Mouse (Mus musculus) cerebellum, postnatal 10 days (tissue): ENCODE results near the gene Apobec1.
"Not testable (repeated sequence)": the region's sequence is repeated elsewhere in the genome, so short reads cannot be mapped to it uniquely, and the experiment has no call there.

Experiments used
- DNase-seq, 2 experiments: peaks; one replicate each; pipeline ENCODE4 v3.0.0; 2021; ENCODE audit warnings: mixed read lengths in 2 of 2

Apobec1 gene

DNA sequence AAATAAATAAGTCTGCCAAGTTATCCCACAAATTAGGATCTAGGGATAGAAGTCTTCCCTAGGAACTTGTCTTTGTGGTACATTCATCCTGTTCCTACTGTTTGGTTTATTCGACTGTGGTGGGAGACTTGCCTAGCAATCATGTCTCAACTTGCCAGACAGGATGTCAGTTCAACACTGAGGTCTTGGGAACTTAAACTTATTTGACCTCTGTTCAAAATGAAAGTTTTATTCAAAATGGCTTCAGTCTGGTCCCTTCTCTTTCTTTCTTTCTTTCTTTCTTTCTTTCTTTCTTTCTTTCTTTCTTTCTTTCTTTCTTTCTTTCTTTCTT, 713 bp upstream of the Apobec1 start:
- DNase-seq: no peak

- no peak for DNase-seq
These were observed 629 bp downstream of the Apobec1 start for GRCm38 (mm10) chr6:122601615-122602014.

DNA sequence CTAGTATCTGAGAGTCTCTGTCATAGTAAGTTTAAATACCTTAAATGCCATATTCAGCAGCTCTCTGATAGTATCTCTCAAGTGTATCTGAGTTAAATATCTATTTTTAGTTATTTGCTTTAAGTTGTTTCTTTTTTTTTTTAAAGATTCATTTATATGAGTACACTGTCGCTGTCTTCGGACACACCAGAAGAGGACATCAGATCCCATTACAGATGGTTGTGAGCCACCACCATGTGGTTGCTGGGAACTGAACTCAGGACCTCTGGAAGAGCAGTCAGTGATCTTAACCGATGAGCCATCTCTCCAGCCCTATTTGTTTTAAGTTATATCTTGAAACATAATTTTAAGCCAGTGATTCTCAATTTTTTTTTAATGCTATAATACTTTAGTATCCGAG, 1.2 kb downstream of the Apobec1 start:
- no peak for DNase-seq

DNA sequence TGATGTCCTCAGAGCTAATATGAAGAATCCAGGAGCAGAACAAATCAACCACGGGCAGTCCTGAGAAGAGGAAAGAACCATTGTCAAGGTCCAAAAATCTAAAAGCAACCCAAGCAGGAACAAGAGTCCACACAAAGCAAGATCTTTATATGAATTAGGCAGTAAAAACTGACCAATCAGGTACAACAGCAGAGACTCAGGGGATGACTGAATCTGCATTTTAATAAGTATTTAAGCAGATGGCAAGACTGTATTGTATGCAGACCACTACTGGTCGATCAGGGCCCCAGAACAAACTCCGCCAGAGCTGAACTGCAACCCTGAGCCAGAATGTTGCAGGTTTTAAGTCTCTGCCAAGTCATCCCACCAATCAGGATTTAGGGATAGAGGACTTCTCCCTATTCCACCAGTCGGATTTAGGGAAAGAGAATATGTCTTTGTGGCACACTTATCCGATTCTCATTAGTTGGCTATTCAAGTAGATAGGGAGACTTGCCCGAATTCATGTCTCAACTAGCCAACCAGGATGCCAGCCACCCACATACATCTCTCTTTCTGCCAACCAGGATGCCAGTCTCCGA, 2.1 kb downstream of the Apobec1 start:
- DNase-seq: no peak

DNA sequence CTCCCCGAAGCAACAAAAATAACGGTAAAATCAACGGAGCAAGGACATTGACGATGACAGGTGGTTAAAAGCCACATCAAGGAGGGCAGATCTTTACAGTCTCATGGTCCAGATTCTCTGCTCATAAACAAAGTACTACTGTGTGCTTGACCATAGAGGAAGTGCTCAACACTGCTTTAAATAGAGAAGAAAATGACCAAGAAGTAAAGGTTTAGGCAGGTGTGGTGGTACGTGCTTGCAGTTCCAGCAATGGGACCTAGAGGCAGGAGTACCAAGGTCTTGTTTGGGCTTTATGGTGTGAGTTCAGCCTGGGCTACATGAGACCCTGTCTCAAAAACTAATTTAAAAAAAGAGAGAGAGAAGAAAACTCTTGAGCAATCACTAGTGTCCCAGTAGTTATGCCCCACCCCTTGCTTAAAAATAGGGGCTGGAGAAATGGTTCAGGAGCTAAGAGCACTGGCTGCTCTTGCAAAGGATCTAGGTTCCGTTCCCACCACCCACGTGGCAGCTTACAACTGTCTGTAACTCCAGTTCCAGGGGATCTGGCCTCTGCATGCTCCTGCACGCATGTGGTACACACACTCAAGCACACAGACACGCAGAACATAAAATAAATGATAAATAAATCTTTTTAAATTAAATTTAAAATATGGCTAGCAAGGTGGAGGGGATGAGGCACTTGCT, 3.0 kb downstream of the Apobec1 start:
- DNase-seq: no peak

- no peak for DNase-seq
These were observed 3.8 kb downstream of the Apobec1 start for GRCm38 (mm10) chr6:122598436-122598835.

GRCm38 (mm10) chr6:122598014-122598413, 4.2 kb downstream of the Apobec1 start:
- DNase-seq: no peak

DNA sequence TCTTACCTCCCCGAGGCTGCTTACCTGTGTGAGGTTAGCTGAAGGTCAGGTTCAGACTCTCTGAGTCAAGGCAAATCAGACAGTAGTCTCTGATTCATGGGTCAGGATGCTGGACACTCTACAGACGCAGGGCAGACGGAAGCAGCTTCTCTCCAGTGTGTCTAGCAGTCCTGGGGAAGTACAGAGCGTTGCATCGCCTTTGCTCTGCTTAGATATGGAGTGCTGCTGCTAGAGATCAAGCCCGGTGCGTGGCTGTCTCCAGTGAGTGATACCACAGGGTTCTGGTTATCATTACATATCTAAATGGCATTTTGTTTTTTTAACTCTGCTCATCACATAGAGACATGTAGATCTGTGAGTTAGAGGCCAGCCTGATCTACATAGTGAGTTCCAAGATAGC, 5.6 kb downstream of the Apobec1 start:
- DNase-seq: no peak

- peak; percentile 53 to 57 for DNase-seq
These were observed 6.6 kb downstream of the Apobec1 start for GRCm38 (mm10) chr6:122595637-122596036.

- no peak for DNase-seq
These were observed 9.3 kb downstream of the Apobec1 start for GRCm38 (mm10) chr6:122592905-122593304.

DNA sequence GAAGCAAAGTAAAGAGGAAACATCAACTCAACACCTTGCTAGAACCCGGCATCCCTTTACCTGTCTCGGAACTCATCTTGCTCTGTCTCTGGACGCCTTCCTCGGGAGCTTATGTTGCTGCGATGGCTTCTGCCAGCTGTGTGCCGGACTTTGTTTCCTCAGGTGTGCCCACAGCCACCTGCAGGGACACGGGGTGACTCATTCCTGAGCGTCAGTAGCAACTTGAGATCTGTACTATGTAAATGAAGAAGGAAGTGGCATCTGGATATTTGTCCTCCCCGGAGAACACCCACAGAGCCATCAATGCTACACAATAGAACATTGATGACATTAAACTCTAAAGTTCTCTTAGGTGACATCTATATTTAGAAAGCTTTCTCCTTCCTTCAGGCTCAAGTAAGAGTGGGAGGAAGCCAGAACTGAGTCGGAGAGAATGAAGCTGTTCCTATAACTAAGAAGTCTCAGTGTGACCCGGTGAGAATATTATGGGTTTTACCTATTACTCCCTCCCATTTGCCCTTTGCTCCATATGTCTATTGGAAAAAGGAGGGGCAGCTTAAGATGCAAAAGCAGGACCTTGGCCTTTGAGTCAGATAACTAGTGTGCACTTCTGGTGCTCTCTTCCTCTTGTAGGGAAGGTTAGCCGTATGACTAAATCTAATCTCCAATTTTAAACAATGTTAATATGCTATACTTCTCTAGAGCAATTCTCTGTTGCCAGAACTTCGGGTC, 11.1 kb downstream of the Apobec1 start:
- no peak for DNase-seq

GRCm38 (mm10) chr6:122579086-122579485, 23.2 kb downstream of the Apobec1 start:
- no peak for DNase-seq

DNA sequence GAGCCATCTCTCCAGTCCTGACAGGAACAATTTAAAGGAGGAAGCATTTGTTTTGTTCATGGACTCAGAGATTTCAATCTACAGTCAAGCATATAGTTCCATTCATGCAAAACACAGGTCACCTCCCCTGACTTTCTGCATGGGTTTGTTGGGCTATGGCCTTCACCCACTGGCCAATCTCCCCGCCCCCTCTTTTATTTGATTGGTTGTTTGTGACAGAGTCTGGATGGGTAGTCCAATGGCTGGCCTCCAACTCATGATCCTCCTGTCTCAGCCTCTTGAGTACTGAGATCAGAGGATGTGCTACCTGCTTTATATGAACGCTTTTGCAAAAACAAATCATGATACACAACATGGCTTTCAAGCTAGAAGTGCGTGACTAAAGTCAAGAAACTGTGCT, 25.2 kb downstream of the Apobec1 start:
- DNase-seq: no peak

DNA sequence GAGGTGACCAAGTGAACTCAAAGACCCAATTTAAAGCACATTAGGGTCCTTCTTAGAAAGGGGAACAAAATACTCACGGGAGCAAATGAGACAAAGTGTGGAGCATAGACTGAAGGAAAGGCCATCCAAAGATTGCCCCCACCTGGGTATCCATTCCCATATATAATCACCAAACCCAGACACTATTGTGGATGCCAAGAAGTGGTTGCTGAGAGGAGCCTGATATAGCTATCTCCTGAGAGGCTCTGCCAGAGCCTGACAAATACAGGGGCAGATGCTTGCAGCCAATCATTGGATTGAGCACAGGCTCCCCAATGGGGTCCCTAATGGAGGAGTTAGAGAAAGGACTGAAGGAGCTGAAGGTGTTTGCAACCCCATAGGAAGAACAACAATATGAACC, 27.2 kb downstream of the Apobec1 start:
- DNase-seq: not testable (repeated sequence)

DNA sequence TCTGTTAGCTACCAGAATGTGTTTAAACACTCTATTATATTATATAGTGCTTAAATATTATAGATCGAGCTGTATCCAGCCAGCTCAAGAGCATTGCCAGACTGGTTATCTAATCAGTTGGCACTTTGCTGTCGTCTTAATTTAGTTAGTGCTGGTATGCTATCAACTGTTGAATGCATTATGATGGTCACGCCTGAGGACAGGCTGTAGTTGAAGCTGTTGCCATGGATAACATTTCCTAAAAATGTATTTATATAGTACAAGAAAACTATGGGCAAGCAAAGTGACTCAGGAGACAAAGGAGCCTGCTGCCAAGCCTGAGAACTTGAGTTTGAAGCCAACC, 30.7 kb downstream of the Apobec1 start:
- DNase-seq: no peak

GRCm38 (mm10) chr6:122570695-122571616, 31.3 kb downstream of the Apobec1 start:
- DNase-seq: no peak

- DNase-seq: no peak
These were observed 32.5 kb downstream of the Apobec1 start for GRCm38 (mm10) chr6:122569762-122570161.

DNA sequence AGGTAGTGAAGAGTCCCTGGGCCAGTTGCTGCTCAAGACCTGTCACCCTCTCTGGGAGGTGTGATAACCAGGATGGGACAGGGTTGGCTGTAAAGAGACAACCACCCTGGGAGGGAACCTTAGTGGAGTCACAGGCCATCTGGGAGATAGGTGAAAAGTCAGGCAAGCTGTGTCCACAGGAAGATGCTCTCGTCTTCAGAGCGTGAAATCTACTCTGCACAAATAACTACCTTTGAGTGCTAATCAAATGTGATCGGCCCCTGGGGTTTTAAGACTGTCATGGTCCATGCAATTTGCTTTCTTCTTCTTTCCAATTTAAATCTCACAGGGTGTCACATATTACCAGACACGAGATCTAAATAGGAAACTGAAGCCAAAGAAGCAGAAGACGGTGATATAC, 33.1 kb downstream of the Apobec1 start:
- no peak for DNase-seq

DNA sequence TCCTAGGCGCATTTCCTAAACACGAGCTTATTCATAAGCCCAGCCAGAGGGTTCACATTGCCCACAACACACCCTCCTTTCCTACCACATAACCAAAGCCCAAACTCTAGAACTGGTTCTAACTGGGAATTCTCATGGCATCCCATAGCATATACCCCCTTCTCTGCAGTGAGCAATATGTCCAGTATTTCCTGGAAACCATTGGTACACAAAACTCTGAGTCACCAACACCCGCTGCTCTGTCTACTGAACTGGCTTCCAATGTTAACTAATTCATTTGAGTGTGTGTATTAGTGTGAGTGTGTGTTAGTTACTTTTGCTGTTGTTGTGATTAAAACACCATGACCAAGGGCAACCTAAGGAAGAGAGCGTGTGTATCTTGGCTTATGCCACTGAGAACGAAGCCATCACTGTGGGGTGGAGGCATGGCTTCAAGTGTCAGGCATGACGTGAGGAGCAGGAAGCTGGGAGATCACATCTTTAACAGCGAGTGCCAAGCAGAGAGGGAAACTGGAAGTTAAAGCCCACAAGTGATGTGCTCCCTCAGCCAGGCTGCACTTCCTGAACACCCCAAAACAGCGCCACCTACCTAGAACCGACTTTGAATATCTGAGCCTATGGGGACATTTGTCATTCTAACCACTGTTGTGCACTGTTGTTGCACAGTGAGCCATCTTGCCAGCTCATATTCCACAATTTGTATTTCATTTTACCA, 37.0 kb downstream of the Apobec1 start:
- no peak for DNase-seq

DNA sequence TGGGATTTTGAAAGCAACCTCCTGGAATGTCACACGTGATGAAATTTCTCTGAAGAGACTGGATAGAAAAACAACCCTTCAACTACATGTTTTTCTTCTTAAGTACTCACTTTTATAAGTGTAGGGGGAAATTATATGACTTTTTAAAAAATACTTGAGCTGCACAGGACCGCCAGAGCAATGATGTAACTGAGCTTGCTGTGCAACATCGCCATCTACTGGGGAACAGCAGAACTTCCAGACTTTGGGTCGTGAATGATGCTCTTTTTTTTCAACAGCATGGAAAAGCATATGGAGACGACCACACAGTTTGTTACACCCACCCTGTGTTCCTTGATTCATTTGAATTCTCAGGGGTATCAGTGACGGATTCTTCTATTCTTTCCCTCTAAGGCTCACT, 39.8 kb downstream of the Apobec1 start:
- peak; percentile 78 to 85 for DNase-seq

DNA sequence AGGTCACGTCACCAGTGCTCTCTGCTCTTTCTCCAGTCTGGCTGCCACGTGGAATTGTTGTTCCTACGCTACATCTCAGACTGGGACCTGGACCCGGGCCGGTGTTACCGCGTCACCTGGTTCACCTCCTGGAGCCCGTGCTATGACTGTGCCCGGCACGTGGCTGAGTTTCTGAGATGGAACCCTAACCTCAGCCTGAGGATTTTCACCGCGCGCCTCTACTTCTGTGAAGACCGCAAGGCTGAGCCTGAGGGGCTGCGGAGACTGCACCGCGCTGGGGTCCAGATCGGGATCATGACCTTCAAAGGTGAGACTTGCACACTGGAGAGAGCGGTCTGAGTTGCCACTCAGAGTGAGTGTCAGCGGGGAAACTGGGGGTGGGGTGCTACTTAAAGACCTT, 41.2 kb downstream of the Apobec1 start:
- DNase-seq: peak in 1 of 2 experiments; percentile 10

- DNase-seq: peak; percentile 84 to 89
These were observed 41.8 kb downstream of the Apobec1 start for GRCm38 (mm10) chr6:122560427-122560826.
